Mouse (Mus musculus) bone marrow, adult 2 months (tissue): ENCODE measurements around the gene Bri3bp. TPM values are rescaled to one million over a fixed set of nuclear protein-coding genes. Genes with fewer than 3 reads are reported as not detected.

ENCODE experiments used
- H3K27ac ChIP-seq: fragments of 200-500 bp; 2 replicates; pipeline ENCODE4 v1.5.1; 2012; ENCODE audit warnings: low read depth, mild to moderate bottlenecking, control low read depth, inconsistent platforms, low read length; ENCODE audit not compliant: control insufficient read depth, poor library complexity, insufficient read depth
- H3K4me1 ChIP-seq: fragments of 200-500 bp; 2 replicates; pipeline ENCODE4 v1.6.1; 2011; ENCODE audit warnings: low read length; ENCODE audit not compliant: control insufficient read depth, insufficient read depth
- H3K4me3 ChIP-seq: fragments of 200-500 bp; replicated peaks from 2 replicates; pipeline ENCODE3; 2011; ENCODE audit warnings: mild to moderate bottlenecking, low read depth, low read length, control low read depth; ENCODE audit not compliant: control insufficient read depth
- CTCF ChIP-seq: fragments of 200-500 bp; IDR thresholded peaks from 2 replicates; pipeline ENCODE4 v1.5.1; 2011; ENCODE audit warnings: low read length, control low read depth; ENCODE audit not compliant: control insufficient read depth, insufficient read depth
- POLR2A ChIP-seq: fragments of 200-500 bp; IDR thresholded peaks from 2 replicates; pipeline ENCODE4 v1.6.1; 2011; ENCODE audit warnings: low read depth, mild to moderate bottlenecking, control low read depth, low read length, borderline replicate concordance; ENCODE audit not compliant: control insufficient read depth
- WGBS: fragments of 180-500 bp; shearing (Covaris S2); methylation state at CpG from one replicate; pipeline ENCODE4 v1.1.7; 2018; 5-methylcytosine and 5-hydroxymethylcytosine counted together
- polyA plus RNA-seq: library from polyadenylated mRNA; stranded (reverse); fragments of >200 nt; gene quantifications from 2 replicates; pipeline ENCODE4 v1.2.4, GENCODE M21; 2011; ENCODE audit warnings: low replicate concordance; ENCODE audit not compliant: missing spikeins, insufficient read depth, insufficient read length

The Bri3bp gene
- polyA plus RNA-seq, 1 experiment: 4.1 TPM

- Histone ChIP-seq H3K4me1 (peaks cover 4% of the 10 kb centered on the region), H3K4me3 (no peak overlapping the region), H3K27ac (no peak overlapping the region)
- no peak for TF ChIP-seq CTCF
- no peak for TF ChIP-seq POLR2A
- WGBS: 89% methylated on average over 14 of the region's 14 CpGs
These were observed 25.9 kb downstream of the Bri3bp start for GRCm38 (mm10) chr5:125467261-125467660.

- Histone ChIP-seq H3K27ac (no peak overlapping the region), H3K4me1 (no peaks in the 10 kb centered on the region), H3K4me3 (no peak overlapping the region)
- WGBS: 93% methylated on average over 4 of the region's 4 CpGs
- TF ChIP-seq POLR2A (no peak), CTCF (no peak)
These were observed 29.3 kb downstream of the Bri3bp start for GRCm38 (mm10) chr5:125470713-125471112.

GRCm38 (mm10) chr5:125472796-125473475 lies 31.6 kb downstream of the Bri3bp start:
- 78% methylated on average over 9 of the region's 9 CpGs for WGBS
- Histone ChIP-seq H3K27ac (no peak overlapping the region), H3K4me1 (no peaks in the 10 kb centered on the region; the same call in 1 of the 2 replicates), H3K4me3 (no peak overlapping the region)
- TF ChIP-seq POLR2A (no peak), CTCF (no peak)

- WGBS: 61% methylated on average over 12 of the region's 12 CpGs
- TF ChIP-seq POLR2A (no peak), CTCF (no peak)
- H3K4me3 ChIP-seq: peak overlapping the region; percentile 86
- peak overlapping the region; percentile 67 for H3K27ac ChIP-seq
- H3K4me1 ChIP-seq: no peaks in the 10 kb centered on the region; the same call in 1 of the 2 replicates
These were observed 33.7 kb downstream of the Bri3bp start for GRCm38 (mm10) chr5:125475030-125475429.

- TF ChIP-seq CTCF: 0 out of 2 replicates have a peak, but pooled peaks have one; percentile 10
- peak; percentile 98 for TF ChIP-seq POLR2A
- peak within 1 kb of the TSS; percentile 86 for H3K4me3 ChIP-seq
- WGBS: under 1% methylated on average over 60 of the region's 60 CpGs
- H3K27ac ChIP-seq: peak within 1 kb of the TSS; percentile 69
- no peaks in the 10 kb centered on the region; the same call in 1 of the 2 replicates for H3K4me1 ChIP-seq
These were observed 34.4 kb downstream of the Bri3bp start, which contains the start of gene Aacs for GRCm38 (mm10) chr5:125475601-125476285. Aacs (plus strand) TSS chr5:125475814.

- WGBS: 19% methylated on average over 5 of the region's 5 CpGs
- TF ChIP-seq CTCF (no peak), POLR2A (no peak)
- H3K27ac ChIP-seq: peak overlapping the region; percentile 69; the same call in 1 of the 2 replicates
- no peaks in the 10 kb centered on the region; the same call in 1 of the 2 replicates for H3K4me1 ChIP-seq
- peak overlapping the region; percentile 86 for H3K4me3 ChIP-seq
These were observed 34.9 kb downstream of the Bri3bp start for GRCm38 (mm10) chr5:125476286-125476625.

- no peak for TF ChIP-seq POLR2A
- no peaks in the 10 kb centered on the region; the same call in 1 of the 2 replicates for H3K4me1 ChIP-seq
- no peak overlapping the region for H3K27ac ChIP-seq
- no peak overlapping the region for H3K4me3 ChIP-seq
- 67% methylated on average over 7 of the region's 7 CpGs for WGBS
These were observed 35.4 kb downstream of the Bri3bp start for GRCm38 (mm10) chr5:125476799-125477198.

- WGBS: 81% methylated on average over 7 of the region's 7 CpGs
- no peak overlapping the region for H3K4me3 ChIP-seq
- TF ChIP-seq POLR2A (no peak), CTCF (no peak)
- no peak overlapping the region for H3K27ac ChIP-seq
- peaks cover 5% of the 10 kb centered on the region for H3K4me1 ChIP-seq
These were observed 36.2 kb downstream of the Bri3bp start for GRCm38 (mm10) chr5:125477533-125477932.
